Mouse (Mus musculus): ENCODE measurements around the gene Selenof. TPM values are rescaled to one million over a fixed set of nuclear protein-coding genes. Genes with fewer than 3 reads are reported as not detected.

Selenof gene
- polyA plus RNA-seq, 1 experiment from 2014 or later = 317 TPM

- peak overlapping the region; percentile 100 for H3K4me2 ChIP-seq
- no peaks in the 10 kb centered on the region for H3K9me3 ChIP-seq (replicated peaks)
- peak overlapping the region; percentile 95 for H3K9ac ChIP-seq
- H3K4me1 ChIP-seq = peaks cover 50% of the 10 kb centered on the region
- H3K27ac ChIP-seq = 0 out of 2 replicates have a peak overlapping the region, but pooled peaks have one; percentile 85
- H3K27me3 ChIP-seq (replicated peaks) = no peaks in the 10 kb centered on the region
- peak overlapping the region; percentile 88 for H3K4me3 ChIP-seq
- WGBS (ENCODE audit: insufficient replicate concordance) = under 1% methylated on average over 21 of the region's 21 CpGs
- ATAC-seq = no peak
- H3K36me3 ChIP-seq = peaks cover 20% of the 10 kb centered on the region
Measured at GRCm38 (mm10) chr3:144568861-144569361, 1.2 kb upstream of the Selenof start.

DNA sequence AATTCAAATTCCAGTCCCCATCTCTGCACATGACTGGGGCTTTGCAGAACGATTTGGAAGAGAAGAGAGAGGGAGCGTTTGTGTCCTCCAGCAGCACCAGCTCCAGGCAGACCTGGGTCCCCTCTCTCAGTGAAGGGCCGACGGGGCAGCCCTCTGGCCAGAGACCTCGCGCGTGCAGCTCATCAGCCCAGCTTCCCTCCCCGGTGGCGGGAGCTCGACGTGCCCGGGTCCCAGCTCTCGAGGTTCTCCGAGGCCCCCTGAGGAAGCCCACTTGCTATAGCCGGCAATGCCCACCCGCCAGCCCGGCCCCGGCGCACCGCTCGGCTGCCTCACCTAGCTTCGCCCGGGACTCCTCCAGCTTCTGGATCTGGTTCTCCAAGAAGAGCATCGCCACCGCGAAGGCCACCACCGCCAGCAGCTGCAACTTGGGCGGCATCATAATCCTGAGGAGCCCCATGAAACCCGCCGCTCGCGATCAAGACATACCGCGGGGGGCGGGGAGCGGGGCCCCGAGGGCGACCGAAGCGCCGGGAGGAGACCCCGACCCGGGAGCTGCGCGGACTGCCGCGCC lies 618 bp upstream of the Selenof start:
- H3K36me3 ChIP-seq = peaks cover 26% of the 10 kb centered on the region
- WGBS (ENCODE audit: insufficient replicate concordance) = under 1% methylated on average over 47 of the region's 47 CpGs
- peaks cover 49% of the 10 kb centered on the region for H3K4me1 ChIP-seq
- H3K9me3 ChIP-seq (replicated peaks) = no peaks in the 10 kb centered on the region
- peak; percentile 6 for ATAC-seq
- peak overlapping the region; percentile 95 for H3K9ac ChIP-seq
- peak overlapping the region; percentile 85 for H3K27ac ChIP-seq
- H3K4me3 ChIP-seq = peak overlapping the region; percentile 88
- peak overlapping the region; percentile 100 for H3K4me2 ChIP-seq
- H3K27me3 ChIP-seq (replicated peaks) = no peaks in the 10 kb centered on the region

DNA sequence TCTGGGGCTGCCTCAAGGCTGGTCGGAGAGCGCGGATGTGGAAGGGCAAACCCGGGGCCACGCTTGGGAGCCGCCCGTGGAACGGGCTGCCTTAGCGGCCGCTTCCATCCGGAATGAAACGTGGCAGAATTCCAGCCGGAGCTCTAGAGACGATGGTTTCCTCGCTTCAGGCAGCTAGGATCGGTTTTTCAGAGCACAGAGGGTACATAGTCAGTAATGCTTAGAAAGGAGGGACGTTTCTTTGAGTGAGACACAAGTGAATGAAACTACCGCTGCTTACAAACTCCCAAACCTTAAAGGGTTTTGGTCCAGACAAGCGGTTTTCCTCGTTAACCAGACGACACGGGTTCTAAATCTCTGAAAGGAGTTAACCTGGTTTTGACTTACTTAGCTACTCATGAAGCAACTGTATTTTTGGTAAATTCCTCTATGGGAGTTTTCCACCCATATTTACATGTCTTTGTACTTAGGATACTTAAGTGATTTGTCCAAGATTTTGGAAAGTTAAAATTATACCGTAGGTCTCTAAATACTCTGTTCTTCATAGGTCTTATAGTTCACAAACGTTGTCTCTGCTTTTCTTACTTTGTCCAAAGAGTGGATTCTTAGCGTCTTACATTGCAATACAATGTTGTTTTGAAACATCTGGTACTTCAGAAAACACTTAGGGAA lies 848 bp downstream of the Selenof start:
- peaks cover 58% of the 10 kb centered on the region for H3K4me1 ChIP-seq
- ATAC-seq = no peak

GRCm38 (mm10) chr3:144574256-144574655 lies 4.2 kb downstream of the Selenof start:
- 91% methylated on average over 7 of the region's 7 CpGs for WGBS (ENCODE audit: insufficient replicate concordance)
- ATAC-seq = no peak
- Histone ChIP-seq H3K27me3 (replicated peaks) (no peaks in the 10 kb centered on the region), H3K9ac (no peak overlapping the region), H3K36me3 (peaks cover 67% of the 10 kb centered on the region), H3K9me3 (replicated peaks) (no peaks in the 10 kb centered on the region), H3K4me2 (no peak overlapping the region), H3K4me1 (peaks cover 60% of the 10 kb centered on the region), H3K27ac (no peak overlapping the region), H3K4me3 (no peak overlapping the region)

More for the DNA sequence above, 848 bp downstream of the Selenof start:
- H3K9ac ChIP-seq = peak overlapping the region; percentile 94
- no peaks in the 10 kb centered on the region for H3K27me3 ChIP-seq (replicated peaks)
- H3K36me3 ChIP-seq = peaks cover 40% of the 10 kb centered on the region
- H3K4me2 ChIP-seq = peak overlapping the region; percentile 100
- H3K4me3 ChIP-seq = peak overlapping the region; percentile 88
- under 1% methylated on average over 25 of the region's 25 CpGs for WGBS (ENCODE audit: insufficient replicate concordance)
- H3K9me3 ChIP-seq (replicated peaks) = no peaks in the 10 kb centered on the region
- H3K27ac ChIP-seq = peak overlapping the region; percentile 77

- H3K9me3 ChIP-seq (replicated peaks) = no peaks in the 10 kb centered on the region
- ATAC-seq = no peak
- peaks cover 75% of the 10 kb centered on the region for H3K4me1 ChIP-seq
- no peak overlapping the region for H3K9ac ChIP-seq
- no peak overlapping the region for H3K4me2 ChIP-seq
- H3K27ac ChIP-seq = peak overlapping the region; percentile 2; the same call in 1 of the 2 replicates
- no peaks in the 10 kb centered on the region for H3K27me3 ChIP-seq (replicated peaks)
- WGBS (ENCODE audit: insufficient replicate concordance) = 75% methylated on average over 10 of the region's 10 CpGs
- peaks cover 86% of the 10 kb centered on the region for H3K36me3 ChIP-seq
- H3K4me3 ChIP-seq = no peak overlapping the region
Measured at GRCm38 (mm10) chr3:144577366-144578340, 7.5 kb downstream of the Selenof start.

DNA sequence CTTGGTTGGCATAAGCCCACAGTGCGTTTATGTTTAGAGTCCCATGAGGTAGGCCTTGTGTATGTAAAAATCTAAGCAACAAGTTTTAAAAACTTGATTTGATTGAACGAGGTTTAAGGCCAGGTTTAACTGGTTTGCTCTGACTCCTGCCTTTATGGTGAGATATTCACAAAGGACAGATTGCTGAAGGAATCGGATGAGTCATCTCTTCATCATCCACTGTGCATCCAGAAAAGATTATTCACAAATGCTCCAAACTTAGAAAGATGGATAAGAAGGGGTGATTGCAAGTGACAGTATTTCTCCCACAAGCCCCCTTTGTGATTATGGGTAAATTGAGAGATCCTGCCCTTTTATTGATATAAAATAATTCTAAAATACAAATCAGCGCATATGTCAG lies 8.8 kb downstream of the Selenof start:
- no peak for ATAC-seq
- H3K27ac ChIP-seq = no peak overlapping the region
- WGBS (ENCODE audit: insufficient replicate concordance) = 83% methylated on average over 4 of the region's 4 CpGs
- H3K4me1 ChIP-seq = peaks cover 70% of the 10 kb centered on the region
- H3K4me2 ChIP-seq = no peak overlapping the region
- H3K9me3 ChIP-seq (replicated peaks) = no peaks in the 10 kb centered on the region
- H3K36me3 ChIP-seq = peaks cover 82% of the 10 kb centered on the region
- no peak overlapping the region for H3K4me3 ChIP-seq
- no peaks in the 10 kb centered on the region for H3K27me3 ChIP-seq (replicated peaks)
- no peak overlapping the region for H3K9ac ChIP-seq

DNA sequence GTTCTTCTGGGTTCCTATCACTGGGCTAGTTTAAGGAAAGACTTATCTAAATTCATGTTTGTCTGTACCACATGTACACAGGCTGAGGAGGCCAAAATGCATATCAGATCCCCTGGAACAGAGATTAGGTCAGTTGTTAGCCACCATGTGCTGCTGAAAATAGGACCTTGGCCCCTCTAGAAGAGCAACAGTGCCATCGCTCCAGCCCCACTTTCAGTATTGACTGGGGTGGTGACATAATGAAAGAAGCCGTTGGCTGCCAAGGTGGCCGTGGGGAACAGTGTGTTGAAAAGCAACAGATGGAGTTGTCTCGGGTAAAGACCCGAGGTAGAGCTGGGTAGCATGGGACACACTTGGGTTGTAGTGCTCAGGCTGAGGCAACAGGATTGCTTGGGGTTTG lies 9.7 kb downstream of the Selenof start:
- 73% methylated on average over 5 of the region's 5 CpGs for WGBS (ENCODE audit: insufficient replicate concordance)

DNA sequence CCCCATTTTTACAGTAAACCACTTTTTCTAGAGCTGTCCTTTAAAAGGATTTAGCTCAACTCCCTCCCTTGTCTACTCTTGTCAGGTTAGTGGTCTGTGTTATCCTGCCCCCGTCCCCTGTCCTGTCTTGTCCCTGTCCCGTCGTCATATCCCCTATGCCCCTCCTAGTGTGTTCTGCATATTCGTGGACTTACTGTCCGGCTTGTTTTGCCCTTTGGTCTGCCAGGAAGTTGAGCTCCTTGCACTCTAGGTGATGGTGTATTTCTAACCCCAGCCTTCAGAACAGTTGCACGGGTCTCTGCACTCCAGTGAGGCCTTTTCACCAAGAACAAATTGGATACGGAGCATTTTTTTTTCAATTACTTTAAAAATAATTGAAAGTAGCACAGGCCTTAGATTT lies 10.2 kb downstream of the Selenof start:
- WGBS (ENCODE audit: insufficient replicate concordance) = 78% methylated on average over 7 of the region's 7 CpGs
- Histone ChIP-seq H3K27me3 (replicated peaks) (no peaks in the 10 kb centered on the region), H3K4me2 (no peak overlapping the region), H3K9me3 (replicated peaks) (no peaks in the 10 kb centered on the region), H3K4me3 (no peak overlapping the region), H3K4me1 (peaks cover 73% of the 10 kb centered on the region), H3K9ac (no peak overlapping the region), H3K27ac (no peak overlapping the region), H3K36me3 (peaks cover 78% of the 10 kb centered on the region)
- ATAC-seq = no peak

More for the DNA sequence above, 9.7 kb downstream of the Selenof start:
- Histone ChIP-seq H3K9me3 (replicated peaks) (no peaks in the 10 kb centered on the region), H3K36me3 (peaks cover 79% of the 10 kb centered on the region), H3K4me3 (no peak overlapping the region), H3K27ac (no peak overlapping the region), H3K27me3 (replicated peaks) (no peaks in the 10 kb centered on the region), H3K4me1 (peaks cover 73% of the 10 kb centered on the region), H3K4me2 (no peak overlapping the region), H3K9ac (no peak overlapping the region)
- ATAC-seq = peak; percentile 34

DNA sequence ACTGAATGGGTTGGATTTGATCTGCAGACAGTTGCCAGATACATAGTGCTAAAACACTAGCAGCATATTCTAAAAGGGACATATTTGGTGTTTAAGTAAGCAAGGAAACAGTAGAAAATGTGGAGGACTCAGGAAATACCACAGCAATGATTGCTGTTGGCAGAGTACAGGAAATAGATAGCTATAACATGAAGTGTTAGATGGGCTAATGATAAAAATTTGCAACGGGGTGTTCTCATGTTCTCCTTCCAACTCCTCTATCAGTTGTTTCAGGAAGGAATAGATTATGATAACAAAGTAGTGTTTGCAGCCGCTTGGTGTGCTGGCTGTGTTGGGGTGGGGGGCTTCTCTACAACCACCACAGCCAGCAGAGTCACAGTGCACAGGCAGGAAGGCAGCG lies 11.7 kb downstream of the Selenof start:
- H3K36me3 ChIP-seq = peaks cover 77% of the 10 kb centered on the region
- ATAC-seq = no peak
- H3K9ac ChIP-seq = no peak overlapping the region
- peaks cover 69% of the 10 kb centered on the region for H3K4me1 ChIP-seq
- 0 out of 2 replicates have a peak overlapping the region, but pooled peaks have one; percentile 1 for H3K27ac ChIP-seq
- no peaks in the 10 kb centered on the region for H3K9me3 ChIP-seq (replicated peaks)
- no peak overlapping the region for H3K4me2 ChIP-seq
- no peak overlapping the region for H3K4me3 ChIP-seq
- 38% methylated on average over 3 of the region's 3 CpGs for WGBS (ENCODE audit: insufficient replicate concordance)
- H3K27me3 ChIP-seq (replicated peaks) = no peaks in the 10 kb centered on the region

DNA sequence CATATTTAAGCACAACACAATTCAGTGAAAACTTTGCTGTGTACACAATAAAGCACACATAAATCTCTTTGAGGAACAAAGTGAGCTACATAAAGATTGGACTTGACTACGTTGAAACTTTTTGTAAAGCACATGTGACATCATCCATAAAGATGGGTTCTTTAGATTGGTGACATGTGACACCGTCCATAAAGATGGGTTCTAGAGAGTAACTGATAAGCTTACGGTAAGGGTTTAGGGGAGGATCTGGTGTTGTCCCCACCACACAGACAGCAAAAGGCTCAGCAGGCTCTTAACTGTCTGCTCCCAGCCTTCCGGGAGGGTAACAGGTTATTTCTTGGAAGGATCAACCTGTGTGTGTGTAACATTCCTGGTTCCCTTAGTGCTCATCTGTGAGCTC lies 12.2 kb downstream of the Selenof start:
- ATAC-seq = no peak
- 49% methylated on average over 4 of the region's 4 CpGs for whole genome bisulfite sequencing (ENCODE audit: insufficient replicate concordance)
- Histone ChIP-seq H3K27ac (no peak overlapping the region), H3K4me1 (peaks cover 64% of the 10 kb centered on the region), H3K36me3 (peaks cover 80% of the 10 kb centered on the region), H3K27me3 (replicated peaks) (no peaks in the 10 kb centered on the region), H3K9ac (no peak overlapping the region), H3K4me3 (no peak overlapping the region), H3K9me3 (replicated peaks) (no peaks in the 10 kb centered on the region), H3K4me2 (no peak overlapping the region)

DNA sequence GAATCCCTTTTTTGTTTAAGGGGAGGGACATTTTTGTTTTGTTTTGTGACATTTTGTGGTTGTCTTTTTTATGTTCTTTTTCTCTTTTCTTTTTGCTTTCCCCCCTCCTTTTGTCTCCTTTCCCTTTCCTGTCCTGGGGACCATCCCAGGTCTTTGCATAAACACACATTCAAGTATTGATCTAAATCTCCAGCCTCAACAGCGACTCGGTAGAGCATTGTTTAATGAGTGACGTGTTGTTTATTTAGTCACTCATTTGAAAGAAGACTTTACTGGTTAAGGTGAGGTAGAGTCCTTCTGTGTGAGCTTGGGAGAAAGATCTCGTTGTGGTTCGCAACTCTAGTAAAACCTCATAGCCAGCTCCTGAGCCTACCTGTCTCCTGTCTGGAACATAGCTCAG lies 13.7 kb downstream of the Selenof start:
- Histone ChIP-seq H3K9ac (no peak overlapping the region), H3K4me3 (no peak overlapping the region), H3K4me2 (peak overlapping the region; percentile 28), H3K9me3 (replicated peaks) (no peaks in the 10 kb centered on the region), H3K36me3 (peaks cover 79% of the 10 kb centered on the region), H3K4me1 (peaks cover 56% of the 10 kb centered on the region), H3K27ac (0 out of 2 replicates have a peak overlapping the region, but pooled peaks have one; percentile 22), H3K27me3 (replicated peaks) (no peaks in the 10 kb centered on the region)
- 73% methylated on average over 5 of the region's 5 CpGs for WGBS (ENCODE audit: insufficient replicate concordance)
- no peak for ATAC-seq

Measured in liver, embryonic 12.5 days (tissue).